Mouse (Mus musculus) urinary bladder, adult 2 months (tissue): ENCODE data around the gene Sfxn2. TPM values are rescaled to one million over a fixed set of nuclear protein-coding genes. Genes with fewer than 3 reads are reported as not detected.

ENCODE experiments used
- DNase-seq: peaks from one replicate; pipeline ENCODE4 v3.0.0; 2022; ENCODE audit warnings: low spot score
- polyA plus RNA-seq: library from polyadenylated mRNA; depleted of rRNA; stranded (reverse); fragments of >200 nt; gene quantifications from 2 replicates; pipeline ENCODE4 v1.2.3, GENCODE M21; 2012; rRNA removed

Gene Sfxn2
- polyA plus RNA-seq: 5.8 and 7.5 TPM in 2 replicates

- peak; percentile 76 for DNase-seq
These were observed at the start of gene Sfxn2, which contains the start of gene Arl3 for GRCm38 (mm10) chr19:46572951-46573937. Sfxn2 (plus strand) TSS chr19:46573365. Arl3 (minus strand) TSS chr19:46573198.

GRCm38 (mm10) chr19:46523480-46524151, 49.5 kb upstream of the Sfxn2 start:
- no peak for DNase-seq

- no peak for DNase-seq
These were observed 49.0 kb upstream of the Sfxn2 start for GRCm38 (mm10) chr19:46524152-46524544.

- no peak for DNase-seq
These were observed 48.4 kb upstream of the Sfxn2 start for GRCm38 (mm10) chr19:46524601-46525321.

GRCm38 (mm10) chr19:46525691-46526631, 47.2 kb upstream of the Sfxn2 start:
- no peak for DNase-seq

- DNase-seq: no peak
These were observed 45.3 kb upstream of the Sfxn2 start for GRCm38 (mm10) chr19:46527632-46528528.

- no peak for DNase-seq
These were observed 44.5 kb upstream of the Sfxn2 start for GRCm38 (mm10) chr19:46528529-46529213.

- no peak for DNase-seq
These were observed 43.3 kb upstream of the Sfxn2 start for GRCm38 (mm10) chr19:46529601-46530448.

GRCm38 (mm10) chr19:46530449-46530990, 42.6 kb upstream of the Sfxn2 start:
- no peak for DNase-seq

- DNase-seq: no peak
These were observed 41.8 kb upstream of the Sfxn2 start for GRCm38 (mm10) chr19:46531071-46532030.

GRCm38 (mm10) chr19:46532031-46532688, 41.0 kb upstream of the Sfxn2 start:
- DNase-seq: no peak

GRCm38 (mm10) chr19:46533066-46533465, 40.1 kb upstream of the Sfxn2 start:
- no peak for DNase-seq

GRCm38 (mm10) chr19:46533525-46533924, 39.6 kb upstream of the Sfxn2 start:
- no peak for DNase-seq

GRCm38 (mm10) chr19:46534542-46535098, 38.5 kb upstream of the Sfxn2 start:
- DNase-seq: no peak

- no peak for DNase-seq
These were observed 35.8 kb upstream of the Sfxn2 start for GRCm38 (mm10) chr19:46537357-46537756.

GRCm38 (mm10) chr19:46538213-46538612, 35.0 kb upstream of the Sfxn2 start:
- no peak for DNase-seq
